In the genomic region with DNA sequence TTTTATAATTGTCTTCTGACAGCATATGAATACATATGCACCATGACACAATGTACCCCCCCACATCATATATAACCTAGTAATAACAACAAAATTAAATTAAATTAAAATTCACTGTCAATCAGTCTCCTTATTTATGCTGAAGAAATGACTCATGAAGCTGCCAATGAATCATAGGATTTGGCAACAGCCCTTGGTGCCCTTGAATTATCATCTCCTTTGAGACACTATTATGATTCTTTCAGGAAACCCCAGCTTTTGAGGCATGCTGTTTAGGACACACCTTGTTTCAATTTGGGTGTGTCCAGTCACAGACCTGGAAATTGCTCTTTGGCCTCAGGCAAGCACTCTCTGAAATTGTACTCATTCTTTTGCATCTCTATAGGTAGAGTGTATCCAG, we compare ENCODE assay signal across 20 mouse cellular contexts.
DNase-seq lines count a peak whose midpoint lies in the region; TF ChIP-seq lines count a peak whose summit lies in the region.
"Had no signal": no experiment of that assay in that cellular context is flagged by ENCODE, and none has a peak within 500 bp of the region (broad histone marks: within the 10 kb centered on the region; RNA-seq: fewer than 3 reads in every experiment).

No protein-coding gene starts in this region.

- no peak for TF ChIP-seq CTCF in C2C12 (IDR thresholded peaks at IDR 0.05; ENCODE audit: control insufficient read depth, insufficient read depth, insufficient read length)

- H3K36me3 ChIP-seq in C2C12 (ENCODE audit: control insufficient read depth, insufficient read depth), result no peaks in the 10 kb centered on the region
- H3K36me3 ChIP-seq: embryonic facial prominence, embryonic 10.5 days; embryonic facial prominence, embryonic 12.5 days; forebrain, embryonic 15.5 days had no signal

- no peaks in the 10 kb centered on the region for H3K27me3 ChIP-seq in C2C12 (ENCODE audit: control insufficient read depth, insufficient read depth, insufficient read length)
- H3K27me3 ChIP-seq: embryonic facial prominence, embryonic 12.5 days; forebrain, embryonic 13.5 days; forebrain, embryonic 15.5 days had no signal

- H3ac ChIP-seq in C2C12 (ENCODE audit: control insufficient read depth, insufficient read length, low read depth), result no peak overlapping the region

- peak; percentile 10 for DNase-seq in 3134 (ENCODE audit: extremely low read depth, insufficient read length, low spot score)
- DNase-seq in NIH3T3 (ENCODE audit: low read depth), result peak; percentile 56
- DNase-seq in right cerebral cortex, postnatal 36 days (ENCODE audit: low spot score in 2 of 2), result no peak
- no peak for DNase-seq in layer of hippocampus, postnatal 25 days (ENCODE audit: extremely low spot score in 1 of 2, low spot score in 1 of 2)
- no peak for DNase-seq in frontal cortex, adult 2 months (ENCODE audit: extremely low spot score in 1 of 2, low spot score in 1 of 2)
- DNase-seq: adrenal gland, adult 2 months; adrenal gland, postnatal 10 days; adrenal gland, postnatal 25 days; B cell, adult 2 months; cerebellum, adult 11-12 months; cerebellum, adult 2 months; cerebellum, adult 9-10 months; cerebellum, postnatal 10 days; cerebellum, postnatal 25 days; forebrain, postnatal 0 days had no signal

- no peak overlapping the region for H3K4me3 ChIP-seq in C2C12 (ENCODE audit: insufficient read depth, poor library complexity, severe bottlenecking)
- H3K4me3 ChIP-seq: embryonic facial prominence, embryonic 10.5 days; embryonic facial prominence, embryonic 12.5 days; forebrain, embryonic 13.5 days; forebrain, embryonic 15.5 days had no signal

- no peaks in the 10 kb centered on the region for H3K79me2 ChIP-seq in C2C12 (ENCODE audit: control insufficient read depth, insufficient read depth)

- H3K79me3 ChIP-seq in C2C12 (ENCODE audit: low read depth), result no peaks in the 10 kb centered on the region

TF ChIP-seq in C2C12, 6 proteins besides CTCF, POLR2A, EP300 and RAD21:
- TF ChIP-seq FOSL1 (IDR thresholded peaks at IDR 0.05; ENCODE audit: insufficient read depth, low read length, poor library complexity, severe bottlenecking) (peak; percentile 62), CEBPB (IDR thresholded peaks at IDR 0.05; ENCODE audit: low read depth) (peak; percentile 60), MYOD1 (IDR thresholded peaks at IDR 0.05; ENCODE audit: control insufficient read depth, insufficient read length, low read depth) (no peak)

Comparison
In these comparisons a context has a peak if more than half of its experiments do, and no peak if none do; other contexts are left out.
1. DNase-seq: peak in 3134 (single experiment) and NIH3T3 (single experiment); none in right cerebral cortex, postnatal 36 days (0 of 2), layer of hippocampus, postnatal 25 days (0 of 2) and frontal cortex, adult 2 months (0 of 2).